Mouse (Mus musculus): ENCODE results near the gene Whrn.

Gene Whrn

DNA sequence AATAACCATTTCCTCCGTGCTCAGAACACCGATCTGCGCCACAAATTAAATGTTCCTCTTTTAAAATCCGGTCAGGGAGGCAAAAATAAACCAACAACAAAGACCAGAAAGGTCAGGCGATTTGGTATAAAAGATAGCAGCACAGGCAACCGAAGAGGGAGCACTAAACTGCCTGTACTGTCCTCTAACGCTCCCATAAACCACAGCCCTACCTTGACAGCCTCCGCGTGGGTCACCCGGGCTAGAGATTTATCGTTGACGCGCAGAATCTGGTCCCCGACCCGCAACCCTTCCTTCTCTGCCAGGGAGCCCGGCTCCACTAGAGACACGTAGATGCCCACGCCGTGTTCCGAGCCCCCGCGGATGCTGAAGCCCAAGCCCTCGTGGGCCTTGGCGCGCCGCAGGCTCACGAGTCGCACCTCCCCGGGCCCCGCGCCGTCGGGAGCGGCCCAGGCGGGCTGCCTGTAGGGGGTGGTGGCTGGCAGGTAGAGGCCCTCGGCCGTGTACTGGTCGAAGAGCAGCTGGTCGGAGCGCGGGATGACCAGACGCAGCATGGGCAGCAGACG, 1.3 kb downstream of the Whrn start:
- no peak for DNase-seq (ENCODE audit: extremely low read depth, low read depth)

DNA sequence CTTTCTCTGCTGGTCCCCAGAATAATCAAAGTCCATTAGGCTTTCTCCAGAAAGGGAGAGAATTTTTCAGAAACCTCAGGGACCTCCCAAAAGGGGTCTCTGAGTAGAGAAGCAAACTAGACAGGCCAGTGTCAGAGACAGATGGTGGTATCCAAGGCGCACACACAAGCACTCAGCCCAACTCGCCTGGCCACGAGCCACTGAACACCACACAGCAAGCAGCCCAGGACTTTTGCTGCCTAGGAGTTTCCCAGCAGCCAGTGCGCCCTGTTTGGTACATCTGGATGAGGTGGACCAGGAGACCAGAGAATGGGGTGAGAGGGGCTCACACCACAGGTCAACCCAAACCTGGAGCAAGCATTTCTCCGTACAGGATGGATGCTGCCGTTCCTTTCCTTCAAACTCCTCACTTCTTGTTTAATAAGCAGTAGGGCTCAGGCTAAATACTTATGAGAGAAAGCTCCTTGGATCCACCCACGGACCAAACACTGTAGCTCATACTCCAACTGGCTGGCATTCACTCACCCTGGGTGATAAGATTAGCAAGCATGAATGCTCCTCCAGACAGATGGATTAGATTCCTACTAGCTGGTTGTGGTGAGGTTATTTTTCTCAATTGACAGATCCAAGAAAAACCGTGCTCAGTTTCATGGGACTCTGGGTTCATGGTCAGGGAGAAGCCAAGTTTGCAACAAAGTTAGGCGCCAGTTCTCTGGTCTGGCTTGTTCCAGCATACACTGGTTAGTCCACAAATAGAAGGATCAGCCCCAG, 2.3 kb downstream of the Whrn start:
- no peak for DNase-seq (ENCODE audit: extremely low read depth, low read depth)

DNA sequence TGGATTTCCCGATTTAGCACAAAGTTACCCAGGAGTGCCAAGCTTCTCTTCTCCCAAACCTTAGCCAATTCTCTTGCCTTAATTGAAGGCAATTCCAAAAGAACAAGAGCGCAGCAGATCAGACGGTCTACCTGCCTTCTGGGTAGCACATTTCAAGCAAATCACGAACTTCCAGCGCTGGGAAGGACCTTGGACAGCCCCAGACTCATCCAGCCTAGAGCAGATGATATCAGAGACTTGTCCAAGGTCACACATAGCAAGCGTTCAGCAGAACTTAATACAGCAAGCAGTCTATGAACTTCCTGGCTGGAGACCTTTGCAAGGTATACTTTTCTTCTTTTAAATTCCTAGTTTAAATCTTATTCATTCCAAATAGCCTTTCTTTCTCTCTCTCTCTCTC, 4.3 kb downstream of the Whrn start:
- no peak for DNase-seq (ENCODE audit: extremely low read depth, low read depth)

DNA sequence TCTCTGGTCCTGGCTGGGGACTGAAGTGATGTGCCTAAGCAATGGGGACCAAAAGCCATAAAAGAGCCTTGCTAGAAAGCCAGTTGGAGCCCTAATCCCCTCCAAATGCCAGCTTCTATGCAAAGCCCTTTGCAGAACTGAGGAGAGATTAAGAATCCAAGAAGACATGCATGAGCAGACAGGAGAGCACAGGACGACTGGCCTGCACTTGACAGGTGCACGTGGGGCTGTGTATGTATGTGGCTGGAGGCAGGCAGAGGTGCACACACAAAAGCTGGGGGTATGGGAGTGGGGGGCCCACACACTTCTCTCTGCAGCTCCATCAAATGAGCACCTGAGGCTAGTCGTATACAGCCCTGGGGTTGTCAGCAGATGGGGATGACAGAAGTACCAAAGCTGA, 5.6 kb downstream of the Whrn start:
- DNase-seq (ENCODE audit: extremely low read depth, low read depth) = no peak

DNA sequence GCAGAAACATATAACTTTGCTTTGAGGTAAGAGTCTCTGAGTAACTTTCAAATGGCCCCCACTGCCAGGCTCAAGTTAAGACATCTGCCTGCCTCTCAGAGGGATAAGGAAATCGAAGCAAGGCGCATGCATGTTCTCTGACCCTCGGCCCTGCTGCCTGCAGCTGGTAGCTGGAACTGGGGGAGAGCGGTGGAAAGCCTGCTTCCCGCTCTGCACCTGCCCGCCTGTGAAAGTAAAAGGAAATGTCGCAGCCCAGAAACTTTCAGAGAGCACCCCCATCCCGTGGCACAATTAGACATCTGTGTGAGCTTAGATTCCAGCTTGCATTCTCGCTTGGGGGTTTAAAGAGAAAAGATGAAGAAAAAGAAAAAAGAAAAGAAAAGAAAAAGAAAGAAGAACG, 6.1 kb downstream of the Whrn start:
- no peak for DNase-seq (ENCODE audit: extremely low read depth, low read depth)

DNA sequence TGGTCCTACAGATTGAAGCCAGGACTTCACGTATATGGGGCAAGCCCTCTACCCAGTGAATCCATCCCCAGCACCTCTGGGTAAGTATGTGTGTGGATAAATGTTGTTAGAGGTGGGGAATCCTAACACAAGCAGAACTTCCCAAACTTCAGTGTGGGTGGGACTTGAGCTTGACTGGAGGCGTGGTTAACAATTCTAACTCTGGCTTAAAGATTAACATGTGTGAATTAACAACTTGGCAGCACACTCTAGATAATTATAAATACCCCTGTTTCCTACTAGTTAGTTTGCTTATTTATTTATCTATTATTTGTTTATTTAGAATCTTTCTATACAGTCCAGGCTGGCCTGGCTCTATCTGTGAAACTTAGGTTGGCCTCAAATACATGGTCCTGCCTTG, 7.9 kb downstream of the Whrn start:
- no peak for DNase-seq (ENCODE audit: extremely low read depth, low read depth)

DNA sequence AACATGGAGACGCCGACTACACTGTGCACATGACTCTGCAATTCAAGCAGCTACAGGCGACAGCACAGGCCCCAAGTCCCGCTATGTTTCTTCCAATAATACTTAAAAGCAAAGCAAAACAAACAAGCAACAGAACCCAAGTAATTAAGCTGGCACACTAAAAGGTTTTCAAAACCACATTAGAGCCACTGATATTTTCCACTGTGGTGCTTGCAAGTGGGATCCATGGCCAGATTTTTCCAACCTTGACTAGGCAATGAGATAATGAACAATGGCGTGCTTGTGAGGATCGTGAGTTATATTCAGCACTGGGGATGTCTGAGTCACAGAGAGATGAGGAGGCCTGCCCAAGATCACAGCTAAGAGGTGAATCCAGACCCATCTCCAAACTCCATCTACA, 8.5 kb downstream of the Whrn start:
- DNase-seq (ENCODE audit: extremely low read depth, low read depth) = no peak

DNA sequence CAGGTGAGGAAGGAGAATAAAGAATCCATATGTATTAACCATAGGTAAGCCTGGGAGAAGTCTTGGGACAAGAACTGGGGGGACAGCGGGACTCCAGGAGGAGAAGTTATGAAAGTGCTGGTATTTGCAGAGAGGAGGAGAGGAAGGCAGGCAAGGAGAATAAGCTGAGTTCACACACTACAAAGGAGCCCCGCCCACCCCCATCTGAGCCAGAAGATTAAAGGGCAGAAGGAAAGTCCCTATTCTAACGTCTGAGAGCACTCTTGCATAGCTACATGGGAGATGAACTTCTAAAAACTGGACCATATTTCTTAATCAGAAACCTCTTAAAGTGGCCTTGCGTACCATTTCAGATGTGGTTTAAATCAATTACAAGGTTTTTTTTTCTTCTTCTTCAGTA, 9.3 kb downstream of the Whrn start:
- no peak for DNase-seq (ENCODE audit: extremely low read depth, low read depth)

DNA sequence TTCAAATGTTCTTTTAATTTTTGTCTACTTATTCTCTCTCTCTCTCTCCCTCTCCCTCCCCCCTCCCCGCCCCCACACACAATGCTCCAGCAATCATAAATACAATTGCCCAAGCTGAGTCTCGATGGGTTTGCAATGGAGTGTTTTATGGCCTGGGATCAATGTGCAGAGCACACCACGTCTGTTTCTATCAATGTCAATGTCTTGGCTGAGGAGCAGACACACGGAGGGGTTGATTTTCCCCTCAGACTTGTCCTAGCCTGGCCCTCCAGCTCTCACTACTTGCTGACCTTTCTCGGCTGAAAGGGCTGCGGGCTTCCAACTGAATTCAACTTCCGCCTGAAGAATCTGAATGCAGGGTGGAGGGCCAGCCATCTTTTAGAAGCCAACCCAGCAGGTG, 12.1 kb downstream of the Whrn start:
- no peak for DNase-seq (ENCODE audit: extremely low read depth, low read depth)

DNA sequence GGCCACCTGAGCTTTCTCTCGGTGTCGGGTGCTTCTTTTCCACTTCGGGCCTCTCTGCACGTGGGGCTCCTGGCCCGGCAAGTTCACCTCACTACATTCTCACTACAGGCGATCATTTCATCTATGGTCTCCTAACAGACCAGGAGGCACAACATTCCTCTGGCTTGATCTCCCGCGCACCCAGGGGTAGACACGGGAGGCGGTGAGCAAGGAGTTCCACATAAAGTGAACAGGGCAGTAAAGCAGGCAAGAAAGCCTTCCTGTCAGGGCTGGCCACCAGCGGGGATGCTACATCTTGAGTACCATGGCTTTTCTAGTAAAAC, 15.0 kb downstream of the Whrn start:
- no peak for DNase-seq (ENCODE audit: extremely low read depth, low read depth)

DNA sequence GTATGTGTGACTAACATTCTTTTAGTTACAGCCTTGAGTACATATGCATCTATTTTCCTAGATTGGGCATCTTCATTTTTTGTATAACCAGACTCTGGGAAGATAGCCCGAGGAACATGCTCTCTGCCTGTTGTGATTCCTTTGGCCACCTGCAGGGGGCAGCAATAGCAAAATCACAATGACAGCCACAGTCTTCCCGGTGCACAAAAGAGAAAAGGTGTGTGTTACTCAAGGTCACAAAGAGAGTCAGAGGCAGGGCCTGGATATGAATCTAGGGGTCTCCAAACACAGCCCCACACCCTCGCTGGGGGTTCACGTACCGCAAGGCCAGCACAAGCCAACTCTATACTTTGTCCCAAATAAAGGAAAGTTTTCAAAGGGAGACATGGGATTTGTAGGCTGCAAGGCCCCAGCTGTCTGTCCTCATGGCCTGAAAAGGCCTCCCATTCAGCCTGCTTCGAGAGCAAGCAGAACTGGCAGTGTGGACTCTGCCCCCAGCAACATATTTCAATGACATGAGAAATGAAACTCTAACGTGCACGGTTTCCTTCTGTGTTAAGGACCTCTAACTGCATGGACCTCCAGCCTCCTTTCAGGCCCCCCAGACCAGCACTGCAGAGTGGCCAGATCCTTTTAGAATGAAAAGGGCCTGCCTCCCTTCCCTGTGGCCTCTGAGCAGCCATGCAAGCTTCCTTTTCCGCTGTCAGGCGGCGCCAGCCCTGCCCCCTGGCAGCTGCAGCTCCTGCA, 15.5 kb downstream of the Whrn start:
- DNase-seq (ENCODE audit: extremely low read depth, low read depth) = no peak

DNA sequence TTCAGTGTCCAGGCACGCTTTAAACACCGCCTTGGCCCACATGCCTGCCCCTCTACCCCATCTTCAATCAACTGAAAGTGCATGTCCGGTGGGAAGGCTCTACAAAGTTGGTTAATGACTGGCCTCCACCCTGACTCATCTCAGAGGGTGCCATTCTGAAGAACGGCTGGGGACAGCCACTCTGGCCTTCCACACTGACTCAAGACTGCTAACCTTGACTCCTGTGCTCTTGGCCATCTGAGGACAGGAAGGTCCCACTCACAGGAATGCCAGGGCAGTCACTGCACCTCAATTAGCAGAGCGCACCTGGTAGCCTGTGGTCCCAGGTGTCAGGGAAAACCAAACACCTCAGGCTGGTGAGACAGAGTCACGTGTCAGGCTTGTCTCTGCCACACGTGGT, 17.8 kb downstream of the Whrn start:
- DNase-seq (ENCODE audit: extremely low read depth, low read depth) = no peak

DNA sequence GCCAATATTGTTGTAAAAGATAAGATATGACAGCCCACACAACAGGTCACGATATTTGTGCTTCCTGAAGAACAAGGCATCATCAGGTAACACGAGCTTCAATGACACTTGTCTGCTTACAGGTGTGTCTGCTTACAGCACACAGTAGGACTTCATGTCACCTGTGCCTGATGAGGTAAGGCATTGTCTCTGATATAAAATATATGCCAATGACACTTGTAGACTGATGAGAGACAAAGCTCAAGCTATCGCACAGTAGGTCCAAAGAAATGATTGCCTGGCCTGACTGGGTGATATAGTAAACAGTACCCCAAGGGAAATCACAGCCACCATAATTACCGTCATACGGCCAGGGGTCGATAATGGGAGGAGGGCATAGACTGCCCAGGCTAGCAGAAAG, 18.9 kb downstream of the Whrn start:
- DNase-seq (ENCODE audit: extremely low read depth, low read depth) = no peak

DNA sequence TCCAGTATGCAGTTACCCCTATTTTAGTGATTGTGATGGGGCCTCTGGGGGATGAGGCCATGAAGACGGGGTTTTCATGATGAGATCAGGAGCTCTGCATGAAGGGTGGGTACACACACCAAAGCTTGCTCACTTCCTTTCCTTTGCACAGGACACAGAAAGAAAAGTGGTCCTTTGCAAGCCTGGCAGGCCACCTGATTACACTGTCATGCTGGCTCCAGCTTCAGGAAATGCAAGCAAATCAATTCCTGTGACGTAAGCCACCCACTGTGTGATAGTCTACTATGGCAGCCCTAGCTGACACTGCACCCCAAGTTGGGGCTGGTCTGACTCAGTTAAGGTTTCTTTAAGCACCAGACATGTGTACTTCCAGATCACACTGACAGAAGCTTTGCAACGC, 20.6 kb downstream of the Whrn start:
- no peak for DNase-seq (ENCODE audit: extremely low read depth, low read depth)

DNA sequence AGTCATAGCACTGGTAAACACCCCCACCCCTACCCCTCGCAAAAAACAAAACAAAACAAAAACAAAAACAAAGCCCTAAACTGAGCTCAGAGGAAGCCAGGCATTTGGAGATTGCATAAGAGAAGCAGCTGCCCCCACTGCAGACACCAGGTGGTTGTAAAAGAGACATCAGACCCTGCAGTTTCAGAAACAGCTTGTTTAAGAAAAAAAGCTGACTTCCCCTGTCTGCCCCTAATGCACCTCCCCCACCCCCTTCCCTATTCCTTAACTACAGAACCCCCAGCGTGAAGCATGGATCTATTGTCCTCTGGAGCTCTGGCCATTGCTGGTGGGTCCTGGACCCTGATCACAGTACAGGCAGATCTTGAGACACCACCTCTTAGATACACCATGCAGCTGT, 21.4 kb downstream of the Whrn start:
- DNase-seq (ENCODE audit: extremely low read depth, low read depth) = no peak

DNA sequence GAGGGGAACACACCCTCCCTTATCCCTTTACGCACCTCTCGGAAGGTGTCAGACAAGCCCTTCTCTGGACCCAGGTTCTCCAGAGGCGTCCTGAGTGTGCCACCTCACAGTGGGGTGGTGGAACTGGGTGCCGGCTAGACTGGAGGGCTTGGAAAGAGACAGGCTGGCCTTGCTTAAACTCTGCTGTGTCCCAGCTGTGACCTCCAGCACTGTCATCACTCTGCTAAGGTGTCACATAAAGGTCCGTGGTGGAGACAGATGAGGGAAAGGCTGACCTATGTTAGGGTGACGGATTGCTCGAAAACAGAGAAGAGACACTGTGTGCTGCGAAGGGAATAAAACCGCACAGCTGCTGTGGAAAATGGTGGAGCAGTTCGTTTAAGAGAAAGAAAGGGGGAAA, 28.5 kb downstream of the Whrn start:
- no peak for DNase-seq (ENCODE audit: extremely low read depth, low read depth)

DNA sequence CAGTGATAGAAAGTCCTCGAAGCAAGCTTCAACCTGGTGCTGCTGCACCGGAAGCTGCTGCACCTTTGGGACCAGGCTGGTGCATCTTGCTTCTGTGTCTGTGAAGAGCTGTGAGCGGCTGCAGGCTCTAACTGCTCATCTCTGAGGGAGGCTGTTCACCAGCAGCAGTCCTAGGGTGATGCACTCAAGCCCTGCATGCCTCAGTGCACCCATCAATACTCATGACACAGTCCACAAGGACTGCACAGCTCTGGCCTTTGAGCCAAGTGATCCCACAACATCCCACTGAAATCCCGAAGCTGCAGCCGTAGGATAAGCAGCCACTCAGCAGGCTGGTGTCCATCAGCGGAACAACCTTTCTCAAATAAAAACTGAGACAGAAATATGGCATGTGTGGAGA, 29.6 kb downstream of the Whrn start:
- DNase-seq (ENCODE audit: extremely low read depth, low read depth) = no peak

DNA sequence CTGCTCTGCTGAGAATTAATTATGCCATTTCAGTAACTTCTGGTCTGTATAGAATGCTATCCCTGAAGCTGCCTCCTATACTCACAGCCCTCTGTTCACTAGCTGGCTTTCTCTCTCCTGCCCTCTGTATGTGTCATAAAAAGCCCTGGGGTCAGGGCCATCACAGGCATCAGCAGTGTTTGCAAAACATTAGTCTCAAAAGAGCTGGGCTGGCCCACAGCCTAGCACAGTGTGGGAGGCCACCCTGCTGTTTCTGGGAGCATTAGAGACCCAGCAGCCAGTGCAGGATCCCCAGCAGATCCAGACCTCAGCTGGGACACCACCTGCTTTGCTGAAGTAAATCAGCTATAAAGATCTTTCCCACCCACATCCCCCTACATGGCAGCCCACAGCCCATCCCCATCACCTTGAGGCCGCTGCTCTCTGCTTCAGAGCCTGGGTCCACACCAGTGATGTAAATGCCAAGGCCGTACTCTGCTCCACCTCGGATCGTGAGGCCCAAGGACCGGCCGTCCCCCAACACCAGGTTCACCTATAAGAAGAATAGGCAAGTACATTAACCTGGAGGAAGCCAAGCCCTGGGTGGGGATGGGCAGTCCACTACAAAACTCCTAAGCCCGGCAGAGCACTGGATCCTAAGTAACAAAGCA, 34.8 kb downstream of the Whrn start:
- DNase-seq (ENCODE audit: extremely low read depth, low read depth) = no peak

DNA sequence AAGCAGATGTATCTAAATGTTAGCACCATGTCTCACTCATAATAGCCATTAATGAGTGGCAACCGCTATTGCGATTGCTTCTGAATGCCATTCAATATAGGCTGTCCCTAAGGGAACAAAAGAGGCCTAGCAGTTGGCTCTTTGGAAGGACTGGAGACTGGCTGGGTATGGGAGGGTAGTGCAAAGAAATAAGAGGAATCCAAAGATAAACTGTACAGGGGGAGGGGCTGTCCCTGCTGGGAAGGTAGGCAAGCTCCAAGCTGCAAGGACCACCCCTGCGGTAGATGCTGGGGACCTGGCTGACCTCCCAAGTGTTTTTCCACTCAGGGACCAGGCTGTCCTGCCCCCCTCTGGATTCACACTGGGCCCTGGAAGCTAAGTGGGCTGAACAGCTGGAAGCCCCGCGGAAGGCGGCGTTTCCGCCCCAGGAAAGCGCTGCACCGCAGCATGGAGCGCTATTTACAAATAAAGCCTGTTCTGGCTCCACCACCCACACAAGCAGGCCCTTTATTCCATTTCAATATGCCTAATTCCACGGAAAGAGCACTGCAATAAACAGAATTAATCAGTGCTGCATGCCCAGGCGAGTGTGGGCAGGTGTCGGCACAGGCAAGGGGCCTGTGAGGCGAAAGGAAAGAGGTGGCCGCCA, 36.5 kb downstream of the Whrn start:
- no peak for DNase-seq (ENCODE audit: extremely low read depth, low read depth)

DNA sequence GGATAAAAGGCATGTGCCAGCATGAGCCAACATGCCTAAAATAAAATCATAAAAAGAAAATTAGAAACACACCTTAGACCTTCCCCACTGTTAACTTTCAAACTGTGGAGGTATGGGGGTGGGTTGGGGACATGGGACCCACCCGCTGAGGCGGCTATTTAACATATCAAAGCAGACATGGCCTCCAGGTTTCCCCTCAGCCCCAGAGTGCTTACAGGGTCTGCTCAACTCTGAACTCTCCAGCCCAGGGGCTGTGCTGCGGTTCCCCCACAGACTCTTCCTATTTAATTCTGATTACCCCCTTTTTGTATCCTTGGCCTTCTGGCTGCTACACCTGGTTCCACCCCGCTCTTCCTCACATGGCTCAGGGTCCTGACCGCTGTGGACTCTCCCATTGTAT, 39.2 kb downstream of the Whrn start:
- DNase-seq (ENCODE audit: extremely low read depth, low read depth) = no peak

DNA sequence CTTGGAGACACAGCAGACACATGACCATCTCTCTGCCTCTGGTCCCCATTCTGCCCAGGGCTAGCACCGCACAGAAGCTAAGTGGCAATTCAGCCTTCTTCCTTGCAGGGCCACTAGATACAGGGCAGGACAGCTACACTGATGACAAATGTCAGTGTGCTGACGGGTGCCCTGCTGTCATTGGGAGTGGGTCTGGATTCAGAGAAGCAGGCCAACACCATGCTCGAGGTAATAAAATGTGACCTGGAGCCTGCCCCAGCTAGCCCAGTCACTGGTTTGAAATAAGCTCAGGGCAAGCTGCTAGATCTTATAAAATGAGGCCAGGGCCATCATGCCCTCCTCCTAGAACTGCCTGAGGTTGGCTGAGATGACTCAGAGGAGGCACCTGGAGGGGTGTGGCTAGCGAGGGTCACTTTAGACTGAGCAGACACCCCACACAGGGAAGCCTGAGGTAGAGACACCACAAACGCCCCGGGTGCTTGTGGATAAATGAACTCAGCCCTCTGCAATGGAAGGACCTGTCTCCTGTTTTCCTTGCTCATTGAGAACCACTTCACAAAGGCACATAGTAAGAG, 41.8 kb downstream of the Whrn start:
- DNase-seq (ENCODE audit: extremely low read depth, low read depth) = no peak

DNA sequence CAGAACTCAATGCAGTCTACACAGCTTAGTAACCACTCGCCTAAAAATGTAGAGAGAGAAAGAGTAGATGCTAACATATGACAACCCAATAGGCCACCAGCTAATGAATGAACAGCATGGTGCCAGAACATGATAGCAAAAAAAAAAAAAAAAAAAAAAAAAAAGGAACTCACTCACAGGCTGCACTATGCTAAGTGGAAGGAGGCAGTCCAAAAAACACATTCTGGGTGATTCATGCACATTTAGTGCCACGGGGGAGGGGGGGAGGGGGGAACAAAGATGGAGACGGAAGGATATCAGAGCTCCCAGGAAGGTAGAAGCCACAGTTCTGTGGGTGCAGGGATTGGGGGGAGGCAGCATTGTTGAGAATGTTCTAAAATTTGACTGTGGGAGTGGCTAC, 43.2 kb downstream of the Whrn start:
- no peak for DNase-seq (ENCODE audit: extremely low read depth, low read depth)
